Mouse (Mus musculus): ENCODE data around the gene Gm21915.
A peak's percentile ranks its signal among the peaks of the same experiment; 100 is the strongest.

Gene Gm21915

GRCm38 (mm10) chr9:40670313-40670712, at the start of gene Gm21915:
Gene Gm21915, plus strand, starts transcription at chr9:40670613.
- no peak for DNase-seq

GRCm38 (mm10) chr9:40622265-40622664, 48.1 kb upstream of the Gm21915 start:
- no peak for DNase-seq

GRCm38 (mm10) chr9:40622793-40623192, 47.6 kb upstream of the Gm21915 start:
- DNase-seq: no peak

GRCm38 (mm10) chr9:40625341-40625740, 45.1 kb upstream of the Gm21915 start:
- no peak for DNase-seq

- DNase-seq: no peak
Observed at GRCm38 (mm10) chr9:40626566-40626965, 43.8 kb upstream of the Gm21915 start.

- DNase-seq: no peak
Observed at GRCm38 (mm10) chr9:40627146-40627713, 43.2 kb upstream of the Gm21915 start.

- DNase-seq: peak; percentile 29
Observed at GRCm38 (mm10) chr9:40628130-40629069, 42.0 kb upstream of the Gm21915 start.

- DNase-seq: no peak
Observed at GRCm38 (mm10) chr9:40629441-40629840, 41.0 kb upstream of the Gm21915 start.

GRCm38 (mm10) chr9:40631101-40631500, 39.3 kb upstream of the Gm21915 start:
- no peak for DNase-seq

- DNase-seq: no peak
Observed at GRCm38 (mm10) chr9:40631505-40631904, 38.9 kb upstream of the Gm21915 start.

GRCm38 (mm10) chr9:40636054-40636453, 34.4 kb upstream of the Gm21915 start:
- peak; percentile 71 for DNase-seq

GRCm38 (mm10) chr9:40637705-40638393, 32.6 kb upstream of the Gm21915 start:
- DNase-seq: no peak

GRCm38 (mm10) chr9:40638394-40639049, 31.9 kb upstream of the Gm21915 start:
- peak; percentile 41 for DNase-seq

GRCm38 (mm10) chr9:40639536-40640187, 30.8 kb upstream of the Gm21915 start:
- DNase-seq: no peak

- DNase-seq: no peak
Observed at GRCm38 (mm10) chr9:40641318-40641717, 29.1 kb upstream of the Gm21915 start.

GRCm38 (mm10) chr9:40642470-40643220, 27.8 kb upstream of the Gm21915 start:
- DNase-seq: no peak

GRCm38 (mm10) chr9:40649444-40649843, 21.0 kb upstream of the Gm21915 start:
- no peak for DNase-seq

GRCm38 (mm10) chr9:40649983-40650382, 20.4 kb upstream of the Gm21915 start:
- DNase-seq: no peak

GRCm38 (mm10) chr9:40651239-40651859, 19.1 kb upstream of the Gm21915 start:
- DNase-seq: no peak

- DNase-seq: no peak
Observed at GRCm38 (mm10) chr9:40652757-40653156, 17.7 kb upstream of the Gm21915 start.

GRCm38 (mm10) chr9:40666190-40666803, 4.1 kb upstream of the Gm21915 start:
- no peak for DNase-seq

Measured in thymus, postnatal 4 days (tissue).